Mouse (Mus musculus) forelimb bud, embryonic 11.5 days (tissue): ENCODE data around the gene Spdef.

Source experiments
- DNase-seq: peaks from one replicate; pipeline ENCODE4 v3.0.0-alpha.2; 2012; ENCODE audit warnings: low read depth, low spot score

The Spdef gene

DNA sequence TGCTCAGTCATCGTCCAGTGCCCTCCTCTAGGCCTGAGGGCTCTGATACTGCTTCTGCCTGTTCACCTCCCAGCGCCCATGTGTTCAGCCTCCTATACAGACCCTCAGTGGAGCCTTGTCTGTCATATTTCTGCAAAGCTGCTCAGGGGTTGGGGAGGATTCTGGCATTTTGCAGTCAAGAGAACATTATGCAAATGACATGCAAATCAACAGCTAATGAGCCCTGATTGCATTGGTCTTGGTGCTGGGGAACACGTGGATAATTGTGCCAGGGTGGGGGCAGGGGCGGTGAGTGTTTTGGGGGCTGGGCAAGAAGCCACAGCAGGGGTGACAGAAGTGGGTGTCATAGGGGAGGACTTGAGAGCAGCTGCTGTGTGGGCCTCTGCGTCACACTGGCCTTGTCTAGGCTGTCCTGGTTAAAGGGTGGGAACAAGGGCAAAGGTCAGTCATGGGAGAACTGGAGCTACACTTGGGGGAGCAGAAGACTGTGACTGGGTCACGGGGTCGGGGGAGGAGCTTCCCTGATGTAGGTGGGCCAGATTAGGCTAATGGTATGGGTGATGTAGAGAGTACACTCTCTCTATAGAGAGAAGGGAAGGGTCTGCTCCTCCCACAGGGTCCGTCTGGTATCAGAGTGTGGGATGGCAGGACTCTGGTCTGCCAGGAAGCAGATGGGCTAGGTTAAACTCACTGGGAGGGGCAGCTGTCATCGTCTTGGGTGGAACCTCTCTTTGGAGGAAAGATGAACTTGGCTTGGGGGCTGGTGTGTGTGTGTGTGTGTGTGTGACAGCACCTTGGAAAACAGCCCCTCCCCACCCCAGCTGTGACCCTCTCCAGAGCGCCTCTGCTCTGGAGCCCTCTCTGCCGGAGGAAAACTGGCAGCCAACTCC is 49.6 kb downstream of the Spdef start:
- DNase-seq: no peak

DNA sequence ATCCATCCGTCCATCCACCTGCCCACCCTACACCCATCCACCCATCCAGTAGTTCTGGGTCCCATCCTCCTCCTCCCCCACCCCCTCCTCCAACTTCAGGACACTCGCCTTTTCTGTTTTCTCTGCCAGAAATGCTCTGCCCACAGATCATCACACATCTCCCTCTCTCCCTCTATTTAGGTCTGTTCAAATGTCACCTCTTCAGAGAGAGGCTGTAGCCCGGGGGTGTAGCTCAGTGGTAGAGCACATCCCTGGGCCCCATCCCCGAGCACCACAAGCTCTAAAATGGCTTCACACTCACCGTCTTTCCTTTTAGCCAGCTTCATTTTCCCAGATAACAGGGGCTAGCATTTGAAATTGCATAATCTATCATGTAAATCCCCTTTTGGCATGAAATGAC is 51.0 kb downstream of the Spdef start:
- DNase-seq: no peak

DNA sequence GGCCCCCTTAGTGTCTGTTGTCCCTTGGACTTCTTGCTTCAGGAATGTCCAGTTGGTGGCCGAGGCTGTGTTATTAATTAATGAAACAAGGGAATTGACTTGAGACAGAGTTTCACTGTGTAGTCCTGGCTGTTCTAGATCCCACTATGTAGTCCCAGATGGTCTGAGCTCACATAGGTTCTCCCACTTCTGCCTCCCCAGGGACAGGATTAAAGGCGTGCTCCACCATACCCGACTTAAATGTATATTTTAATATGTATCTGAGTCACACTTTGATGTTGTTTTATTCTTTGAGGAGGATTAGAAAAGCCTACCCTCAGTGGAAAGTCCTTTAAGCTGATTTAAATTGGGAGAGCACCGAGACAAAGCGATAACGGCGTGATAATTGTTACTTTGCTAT is 52.5 kb downstream of the Spdef start:
- no peak for DNase-seq

DNA sequence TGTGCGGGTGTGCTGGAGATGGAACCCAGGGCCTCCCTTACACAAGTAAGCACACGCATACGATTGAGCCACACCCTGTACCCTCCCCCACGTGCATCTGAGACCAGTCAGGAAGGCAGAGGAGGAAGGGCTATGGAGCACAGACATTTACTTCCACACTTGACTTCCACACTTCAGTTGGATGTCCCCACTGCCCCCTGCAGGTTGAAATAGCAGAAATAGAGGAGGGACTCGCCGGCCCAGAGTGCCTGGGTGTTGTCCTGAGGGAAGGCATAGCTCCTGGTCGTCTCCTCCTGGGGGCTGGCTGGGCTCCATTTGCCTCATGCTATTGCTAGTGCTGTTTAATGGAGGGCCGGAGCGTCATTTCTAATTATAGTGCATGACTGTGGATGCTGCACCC is 53.3 kb downstream of the Spdef start:
- no peak for DNase-seq

DNA sequence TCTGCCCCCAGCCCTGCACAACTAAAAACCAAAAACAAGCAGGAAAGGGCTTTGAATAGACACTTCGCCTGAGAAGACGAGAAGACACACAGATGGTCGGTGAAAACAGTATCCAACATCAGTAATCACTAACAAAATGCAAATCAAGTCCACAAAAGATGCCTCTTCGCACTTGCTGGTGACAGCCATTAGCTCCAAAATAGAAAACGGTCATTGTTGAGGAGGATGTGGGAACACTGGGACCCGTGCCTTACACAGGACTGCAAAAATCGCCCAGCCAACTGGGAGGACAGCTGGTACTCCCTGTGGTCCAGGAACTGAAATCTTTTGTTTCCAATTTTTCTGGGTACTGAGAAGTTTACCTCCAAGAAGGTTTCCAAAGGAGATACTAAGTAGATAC is 54.8 kb downstream of the Spdef start:
- DNase-seq: no peak

DNA sequence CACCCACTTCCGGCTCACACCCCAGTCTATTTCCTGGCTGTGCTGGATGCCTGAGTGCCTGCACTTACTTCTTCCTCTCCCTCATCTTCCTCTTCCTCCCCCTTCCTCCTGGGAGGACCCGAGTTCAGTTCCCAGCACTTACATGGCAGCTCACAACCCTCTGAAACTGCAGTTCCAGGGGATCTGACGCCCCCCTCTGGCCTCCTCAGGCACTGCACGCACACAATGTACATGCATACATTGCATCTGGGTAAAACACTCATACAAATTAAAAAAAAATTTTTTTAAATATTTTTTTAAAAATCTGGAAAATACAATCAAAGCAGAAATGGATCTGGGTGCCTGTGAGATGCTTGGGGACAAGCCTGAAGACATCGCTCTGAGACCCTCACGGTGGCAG is 57.0 kb downstream of the Spdef start:
- DNase-seq: no peak
